Mouse (Mus musculus): ENCODE measurements around the gene Fam198b. TPM values are rescaled to one million over a fixed set of nuclear protein-coding genes. Genes with fewer than 3 reads are reported as not detected.
"Not testable (repeated sequence)": the region's sequence is repeated elsewhere in the genome, so short reads cannot be mapped to it uniquely, and the experiment has no call there.

Fam198b gene
- total RNA-seq, 2 experiments from 2014 or later: 6.5 to 8.9 TPM

DNA sequence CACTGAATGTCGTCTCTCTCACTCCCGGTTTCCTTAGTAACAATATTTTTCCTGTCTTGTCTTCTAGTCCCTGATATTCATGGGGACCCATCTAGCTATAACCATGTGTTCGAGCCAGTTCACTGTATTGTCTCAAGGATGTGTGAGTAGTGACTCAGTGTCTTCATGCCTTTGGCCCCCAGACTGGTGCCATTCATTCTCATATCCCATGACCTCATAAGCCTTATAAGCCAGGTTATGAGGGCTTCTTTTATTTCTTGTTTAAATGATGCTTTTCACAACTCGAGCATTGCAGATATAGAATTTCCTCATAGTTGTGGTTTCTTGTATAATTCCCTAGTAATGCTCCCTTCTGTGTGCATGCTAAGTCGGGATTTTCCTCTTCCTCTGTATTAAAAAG lies 31.9 kb downstream of the Fam198b start:
- DNase-seq (ENCODE audit: low spot score in 2 of 2): no peak

DNA sequence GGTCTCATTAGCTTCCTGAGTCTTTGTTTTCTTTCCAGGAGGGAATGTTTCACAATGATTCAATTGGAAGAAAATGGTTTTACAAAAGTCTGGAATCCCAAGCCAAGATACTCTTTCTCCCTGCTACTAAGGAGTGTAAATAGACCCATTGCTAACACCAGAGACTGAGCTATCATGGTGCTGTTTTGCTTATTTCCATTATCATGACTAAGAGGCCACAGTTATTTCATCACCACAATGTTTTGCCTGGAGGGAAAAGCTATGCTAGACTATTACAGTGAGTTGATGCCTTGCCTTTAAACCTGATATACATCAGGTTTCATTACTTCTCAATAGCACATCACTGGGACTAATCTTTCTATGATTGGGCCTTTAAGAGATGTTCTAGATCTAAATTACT lies 34.4 kb downstream of the Fam198b start:
- DNase-seq (ENCODE audit: low spot score in 2 of 2): no peak

DNA sequence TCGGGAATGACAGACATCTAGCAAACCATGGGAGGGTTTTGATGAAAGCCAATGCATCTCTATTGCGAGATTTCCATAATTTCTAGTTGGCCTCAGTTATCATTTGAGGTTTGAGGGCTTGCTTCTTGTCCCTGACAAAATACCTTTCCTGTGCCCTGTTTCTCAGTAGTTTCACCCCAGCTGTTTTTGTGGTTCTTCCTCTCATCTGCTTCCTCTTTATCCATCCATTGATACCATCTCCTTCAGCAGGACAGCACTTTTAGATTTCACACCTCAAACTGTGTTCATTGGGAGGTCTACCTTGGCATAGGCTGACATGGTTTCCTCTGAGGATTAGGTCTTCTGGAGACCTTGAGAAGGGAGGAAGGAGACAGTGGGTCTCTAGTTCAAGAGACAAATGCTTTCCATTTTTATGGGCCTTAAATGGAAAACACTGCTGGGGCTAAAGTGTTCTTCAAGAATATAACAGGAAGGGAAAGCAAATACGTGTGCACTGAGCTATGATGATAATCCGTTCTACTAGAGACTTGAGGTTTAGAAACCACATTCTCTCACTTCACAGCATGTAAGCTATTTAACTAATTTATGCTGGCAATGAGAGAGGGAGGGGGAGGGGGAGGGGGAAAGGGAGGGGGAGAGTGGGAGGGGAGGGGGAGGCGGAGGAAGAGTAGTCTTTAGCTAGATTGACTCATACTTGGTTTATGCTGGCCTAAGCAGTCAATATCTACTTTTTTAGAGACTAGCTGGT lies 41.8 kb downstream of the Fam198b start:
- no peak for DNase-seq (ENCODE audit: low spot score in 2 of 2)

DNA sequence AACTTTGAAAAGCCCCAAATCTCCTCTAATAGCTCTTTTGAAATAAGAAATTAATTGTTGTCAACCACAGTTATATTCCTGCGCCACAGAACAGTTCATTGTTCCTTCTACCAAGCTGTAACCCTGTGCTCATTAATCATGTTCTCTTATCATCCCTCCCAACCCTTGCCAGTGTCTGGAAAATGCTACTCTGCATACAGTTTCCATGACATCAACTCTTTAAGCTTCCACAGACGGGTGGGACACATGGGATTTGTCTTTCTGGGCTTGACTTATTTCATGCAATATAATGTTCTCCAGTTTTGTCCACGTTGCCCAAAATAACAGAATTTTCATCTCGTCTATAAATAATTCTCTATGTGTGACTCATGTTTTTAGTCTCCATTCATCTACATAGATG lies 42.7 kb downstream of the Fam198b start:
- no peak for DNase-seq (ENCODE audit: low spot score in 2 of 2)

DNA sequence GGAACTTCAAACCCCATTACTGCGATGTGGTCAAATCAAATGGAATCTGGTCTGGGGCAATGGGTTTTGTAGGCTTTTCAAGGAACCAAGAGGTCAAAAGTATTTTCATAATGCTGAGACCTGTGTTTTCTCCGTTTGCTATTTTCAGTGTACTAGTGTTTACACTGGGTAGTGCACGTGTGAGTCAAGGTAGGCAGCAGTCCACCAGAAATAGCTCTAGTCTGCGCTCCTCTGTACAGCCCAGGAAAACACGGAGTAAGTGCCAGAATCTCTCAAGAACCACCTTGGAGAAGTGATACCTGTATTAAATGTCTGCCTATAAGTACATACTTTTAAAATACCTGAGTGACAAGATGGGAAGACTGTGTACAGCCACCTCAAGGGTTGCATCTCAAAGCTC lies 44.1 kb downstream of the Fam198b start:
- DNase-seq (ENCODE audit: low spot score in 2 of 2): no peak

DNA sequence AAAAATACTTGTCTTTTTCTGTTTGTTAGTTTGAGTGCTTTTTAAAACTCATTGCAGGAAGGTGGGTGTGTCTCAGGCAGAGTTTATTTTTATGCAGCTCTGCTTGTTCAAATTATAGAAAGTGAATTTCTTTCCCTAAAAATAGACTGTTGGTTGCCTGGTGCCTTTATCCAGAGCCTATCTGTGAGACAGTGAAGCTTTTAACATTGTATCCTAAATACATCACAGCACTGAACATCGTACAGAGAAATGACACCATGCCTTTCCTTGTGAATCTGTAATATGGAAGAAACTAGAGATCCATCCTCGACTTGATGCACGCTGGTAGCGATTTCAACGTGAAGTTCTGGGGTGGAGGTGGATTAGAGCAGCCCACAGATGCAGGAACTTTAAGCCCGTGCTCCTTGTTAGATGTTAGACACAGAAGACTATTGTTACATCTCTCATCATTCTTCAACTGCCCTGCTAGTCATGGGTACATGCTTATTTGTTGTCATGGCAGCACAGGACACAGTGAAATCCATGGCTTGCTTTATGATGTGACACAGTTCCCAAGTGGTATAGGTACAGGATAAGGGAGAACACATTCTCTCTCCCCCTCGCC lies 45.9 kb downstream of the Fam198b start:
- DNase-seq (ENCODE audit: low spot score in 2 of 2): peak; percentile 14 to 15

DNA sequence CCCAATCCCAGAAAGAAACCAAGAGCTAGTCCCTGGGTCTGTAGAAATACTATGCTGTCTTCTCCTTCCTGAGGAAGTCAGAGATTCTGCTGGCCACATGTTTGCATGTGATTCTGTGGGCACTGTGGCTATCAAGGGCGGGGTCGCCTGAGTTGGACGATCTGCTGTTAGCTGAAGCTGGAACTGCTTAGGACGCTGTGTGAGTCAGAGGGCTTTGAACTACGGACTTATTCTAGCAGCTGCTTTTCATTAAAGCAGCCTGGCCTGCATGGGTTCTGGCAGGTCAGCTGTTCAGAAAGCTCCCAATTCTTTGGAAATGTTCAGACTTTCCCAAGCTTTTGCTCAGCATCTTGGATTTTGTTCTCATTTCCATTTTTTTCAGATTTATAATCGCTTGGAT lies 51.9 kb downstream of the Fam198b start:
- no peak for DNase-seq (ENCODE audit: low spot score in 2 of 2)

DNA sequence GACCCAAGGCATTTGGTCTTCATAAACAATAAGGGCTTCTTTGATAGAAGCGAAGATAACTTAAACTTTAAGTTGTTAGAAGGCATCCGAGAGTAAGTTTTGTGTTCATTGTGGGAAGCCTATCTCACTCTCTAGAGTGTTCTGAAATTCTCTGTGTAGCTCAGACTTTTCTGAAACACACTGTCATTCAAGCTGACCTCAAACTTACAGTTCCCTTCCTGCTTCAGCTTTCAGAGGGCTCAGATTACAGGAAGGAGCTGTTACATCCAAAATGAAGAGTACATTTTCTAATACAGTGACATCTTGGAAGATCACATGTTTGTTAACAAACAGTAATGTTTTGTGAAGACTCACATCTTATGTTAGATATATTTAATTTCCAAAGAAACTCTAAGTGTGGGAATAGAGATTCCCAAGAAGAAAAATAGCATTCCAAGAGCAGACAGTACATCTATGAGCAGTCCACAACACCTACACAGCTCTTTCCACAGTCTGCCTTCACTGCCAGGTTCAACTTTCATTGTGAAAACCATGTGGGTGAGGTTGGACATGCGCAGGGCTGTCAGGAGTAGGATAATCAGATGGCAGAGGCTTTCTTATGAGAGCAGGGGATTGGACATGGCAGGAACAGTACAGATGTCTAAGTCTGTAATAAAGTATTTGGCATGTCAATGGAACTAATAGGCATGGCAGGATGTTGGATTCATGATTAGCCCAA lies 52.6 kb downstream of the Fam198b start:
- DNase-seq (ENCODE audit: low spot score in 2 of 2): no peak

DNA sequence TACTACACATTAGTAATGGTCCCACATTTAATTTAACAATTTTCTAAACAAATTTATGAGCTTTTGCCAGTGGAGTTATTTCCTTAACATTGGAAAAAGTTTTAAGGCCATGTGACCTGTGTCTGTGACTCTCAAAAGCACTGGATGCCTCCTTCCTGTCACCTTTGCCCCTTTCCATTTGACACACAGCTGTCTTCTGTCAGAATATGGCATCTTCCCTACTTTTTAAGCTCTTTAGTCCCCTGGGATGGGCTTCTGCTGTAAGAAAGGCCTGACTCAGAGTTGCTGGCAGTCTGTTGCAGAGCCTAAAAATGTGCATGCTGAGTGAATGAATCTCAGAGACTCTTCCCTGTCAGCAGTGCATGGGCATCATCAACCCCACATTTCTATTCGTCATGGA lies 63.4 kb downstream of the Fam198b start:
- no peak for DNase-seq (ENCODE audit: low spot score in 2 of 2)

DNA sequence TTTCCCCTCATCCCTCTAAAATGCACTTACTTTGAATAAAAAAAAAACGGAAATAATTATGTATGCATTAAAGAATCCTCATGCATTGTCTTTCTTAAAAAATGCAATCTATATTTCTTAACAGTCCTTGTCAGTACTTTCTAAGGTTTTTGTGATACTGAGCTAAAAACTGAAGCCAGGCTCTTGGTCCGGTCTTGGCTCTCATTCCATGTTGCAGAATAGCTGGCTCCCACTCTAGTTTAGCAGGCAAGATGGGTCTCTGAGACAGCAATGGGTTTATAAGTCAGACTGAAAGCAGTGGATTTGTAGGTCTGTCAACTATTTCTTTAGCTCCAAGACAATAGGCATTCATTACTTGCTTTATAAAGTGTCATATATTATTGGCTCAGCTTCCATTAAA lies 63.8 kb downstream of the Fam198b start:
- DNase-seq (ENCODE audit: low spot score in 2 of 2): no peak

DNA sequence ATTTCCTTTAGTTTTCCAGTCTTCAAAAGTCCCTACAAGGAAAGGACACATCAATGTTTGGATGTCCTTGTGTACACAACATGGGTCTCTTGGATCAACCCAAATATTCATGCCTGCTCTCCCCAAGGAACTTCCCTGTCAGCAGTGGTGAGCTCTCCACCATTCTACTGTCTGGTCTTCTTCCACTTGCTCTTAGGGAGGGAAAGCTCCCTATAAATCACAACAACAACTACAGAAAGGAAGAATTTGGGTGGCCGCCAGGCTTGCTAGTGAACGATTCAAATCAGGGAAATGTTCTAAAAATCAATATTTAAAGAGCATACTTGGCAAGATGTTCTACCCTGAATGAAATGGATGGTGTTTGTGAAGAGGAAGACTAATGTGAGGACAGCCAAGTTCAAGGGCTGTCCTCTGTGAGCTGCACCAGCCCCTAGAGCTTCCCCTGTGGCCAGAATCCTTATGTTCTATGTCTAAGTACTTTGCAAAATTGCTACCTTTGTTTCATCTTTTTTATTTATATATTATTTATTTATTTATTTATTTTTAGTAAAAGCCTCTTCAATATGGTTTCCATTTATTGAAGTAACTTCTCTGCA lies 68.9 kb downstream of the Fam198b start:
- DNase-seq (ENCODE audit: low spot score in 2 of 2): no peak

DNA sequence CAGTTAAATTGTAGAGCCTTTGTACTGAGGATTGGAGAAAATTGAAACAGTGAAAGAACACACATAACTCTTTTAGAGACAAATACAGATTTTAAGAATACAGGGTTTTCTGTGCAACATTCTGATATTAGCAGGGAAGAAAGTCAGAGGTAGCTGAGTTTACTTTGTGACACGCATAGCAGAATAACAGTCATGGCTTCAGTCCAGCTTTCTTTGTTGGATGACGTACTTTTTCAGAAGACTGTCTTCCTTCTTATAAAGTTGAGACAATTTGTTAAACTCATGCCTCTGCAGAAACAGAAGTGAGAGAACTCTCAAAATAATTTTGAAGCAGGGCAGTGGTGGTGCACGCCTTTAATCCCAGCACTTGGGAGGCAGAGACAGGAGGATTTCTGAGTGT lies 70.9 kb downstream of the Fam198b start:
- DNase-seq (ENCODE audit: low spot score in 2 of 2): no peak

DNA sequence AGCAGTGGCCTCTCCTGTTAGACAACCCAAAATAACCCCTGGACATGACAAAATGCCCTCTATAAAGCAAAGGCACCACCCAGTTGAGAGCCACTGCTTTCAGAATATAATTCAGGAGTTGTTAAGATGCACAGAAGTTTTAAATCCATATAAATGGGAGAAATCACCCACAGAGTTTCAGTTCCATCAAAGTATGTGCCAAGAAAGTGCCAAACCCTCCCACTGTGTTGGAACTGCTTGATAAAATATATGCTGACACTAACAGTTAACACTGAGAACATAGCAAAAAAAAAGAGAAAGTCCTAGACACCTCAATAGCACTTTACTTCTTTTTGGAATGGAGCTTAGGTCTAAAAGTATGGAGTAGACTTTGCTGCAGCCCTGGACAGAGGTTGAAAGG lies 72.5 kb downstream of the Fam198b start:
- no peak for DNase-seq (ENCODE audit: low spot score in 2 of 2)

DNA sequence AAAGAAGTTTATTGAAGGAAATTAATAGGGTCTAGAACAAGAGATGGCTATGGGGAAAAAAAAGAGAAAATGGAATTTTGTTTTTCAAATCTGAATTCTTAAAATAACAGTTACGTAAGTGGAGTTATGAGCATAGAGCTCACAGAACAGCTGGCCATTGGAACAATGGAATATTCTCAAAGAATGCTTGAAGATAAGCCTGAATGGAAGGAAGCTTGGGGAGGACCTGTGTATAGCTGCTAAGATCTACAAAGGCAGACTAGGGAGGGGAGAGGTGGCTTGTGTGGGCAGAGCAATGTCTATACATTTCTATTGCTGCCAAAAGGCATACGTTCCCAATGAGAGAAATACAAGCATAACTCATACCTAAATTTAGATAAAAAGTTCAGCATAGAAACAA lies 73.4 kb downstream of the Fam198b start:
- DNase-seq (ENCODE audit: low spot score in 2 of 2): no peak

DNA sequence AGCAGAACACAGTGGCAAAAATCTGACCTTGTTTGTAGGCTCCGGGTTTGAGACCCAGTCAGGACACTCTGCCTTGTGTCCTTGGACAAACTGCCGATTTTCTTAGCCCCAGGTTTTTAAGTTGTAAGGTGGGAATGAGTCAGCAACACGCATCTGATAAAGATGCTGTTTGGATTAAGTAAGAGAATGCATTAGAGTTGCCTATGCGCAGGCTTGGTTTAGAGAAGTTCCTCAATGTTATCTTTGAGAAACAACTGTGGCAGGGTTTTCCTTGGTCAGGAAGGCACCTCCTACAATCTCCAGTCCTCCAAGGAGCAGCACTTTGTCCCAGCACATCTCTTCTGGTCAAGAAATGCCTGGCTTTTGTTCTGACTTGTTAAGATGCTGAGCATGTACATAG lies 82.4 kb downstream of the Fam198b start:
- DNase-seq (ENCODE audit: low spot score in 2 of 2): no peak

DNA sequence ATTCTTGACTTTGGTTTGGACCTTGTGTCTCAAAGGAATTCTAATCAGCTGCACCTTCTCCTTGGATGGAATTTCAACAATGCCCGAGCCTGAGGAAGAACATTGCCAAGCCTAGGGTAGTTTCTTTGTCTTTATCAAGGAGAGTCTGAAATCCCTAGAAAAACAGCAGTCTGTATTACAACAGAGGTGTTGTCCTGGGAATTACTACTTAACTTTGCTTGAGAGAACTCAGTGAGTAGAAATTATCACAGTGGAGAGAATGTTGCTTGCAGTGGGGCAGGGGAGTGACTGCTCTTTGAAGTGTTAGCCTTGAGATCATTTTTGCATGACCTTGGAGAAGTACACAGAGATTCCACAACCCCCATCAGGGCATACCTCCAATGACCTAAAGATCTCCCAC lies 83.0 kb downstream of the Fam198b start:
- no peak for DNase-seq (ENCODE audit: low spot score in 2 of 2)

DNA sequence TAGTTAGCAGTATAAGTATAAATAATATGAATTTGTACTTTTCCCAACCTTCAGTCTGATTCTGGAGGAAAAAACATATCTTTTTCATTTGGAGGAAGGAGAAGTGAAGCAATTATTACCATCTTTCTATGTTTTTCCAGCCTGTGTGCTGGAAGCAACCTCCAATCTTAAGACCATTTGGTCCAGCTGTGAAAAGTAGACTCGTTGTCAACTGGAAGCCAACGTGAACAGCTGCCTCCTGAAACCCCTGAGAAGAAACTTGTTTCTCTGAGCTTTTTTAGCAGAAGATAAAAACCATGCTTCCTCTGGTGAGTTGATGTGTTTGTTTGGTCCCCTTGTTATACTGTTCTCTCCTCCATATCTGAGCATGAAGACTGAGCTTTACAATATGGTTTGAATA lies 84.1 kb downstream of the Fam198b start:
- DNase-seq (ENCODE audit: low spot score in 2 of 2): no peak

DNA sequence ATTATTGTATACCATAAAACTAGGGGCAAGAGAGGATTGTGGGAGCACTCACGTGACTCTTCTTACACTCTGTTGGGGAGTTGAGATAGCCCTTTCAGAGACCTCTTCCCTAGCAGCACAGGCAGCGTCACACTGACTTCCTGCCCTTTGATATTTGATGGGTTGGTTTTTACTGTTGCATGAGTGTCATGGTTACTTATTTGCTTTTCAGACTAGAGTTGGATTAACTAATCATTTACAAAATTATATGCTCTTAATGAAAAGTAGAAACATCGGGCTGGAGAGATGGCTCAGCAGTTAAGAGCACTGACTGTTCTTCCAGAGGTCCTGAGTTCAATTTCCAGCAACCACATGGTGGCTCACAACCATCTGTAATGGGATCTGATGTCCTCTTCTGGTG lies 85.2 kb downstream of the Fam198b start:
- not testable (repeated sequence) for DNase-seq (ENCODE audit: low spot score in 2 of 2)

DNA sequence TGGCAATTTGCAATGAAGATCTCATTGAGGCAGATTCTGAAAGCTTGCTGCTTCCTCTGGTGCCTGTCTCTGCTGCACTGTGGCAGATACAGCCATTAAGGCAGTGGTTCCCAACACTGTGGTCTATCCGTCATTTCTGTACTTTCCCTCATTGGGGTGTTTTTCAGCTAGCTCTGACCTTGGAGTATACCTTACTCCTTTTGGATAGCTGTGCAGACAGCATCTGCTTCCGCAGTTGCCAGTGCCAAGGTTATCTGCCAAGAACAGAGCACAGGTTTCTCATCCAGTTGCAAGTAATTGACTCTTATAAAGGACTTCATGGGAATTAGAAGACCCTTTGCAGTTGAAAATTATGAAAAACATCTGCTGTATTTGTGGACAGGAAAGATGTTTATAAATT lies 85.7 kb downstream of the Fam198b start:
- no peak for DNase-seq (ENCODE audit: low spot score in 2 of 2)

DNA sequence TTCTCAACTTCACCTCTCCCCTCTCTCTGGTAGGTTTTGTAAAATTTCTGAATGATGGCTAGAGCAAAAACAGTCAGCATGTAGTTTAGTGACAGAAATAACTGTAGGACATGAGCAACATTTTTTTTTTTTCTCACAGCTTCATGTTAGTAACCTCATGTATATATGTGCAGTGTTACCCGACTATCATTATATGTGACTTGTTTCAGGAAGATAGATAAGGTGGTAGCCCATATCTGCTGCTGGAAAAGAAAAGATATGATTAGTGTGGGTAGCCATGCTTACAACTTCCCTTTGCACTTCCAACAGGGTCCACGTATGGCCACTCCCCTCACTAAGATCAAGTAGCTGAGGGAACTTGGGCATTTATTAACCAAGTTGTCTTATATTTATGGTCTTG lies 86.2 kb downstream of the Fam198b start:
- DNase-seq (ENCODE audit: low spot score in 2 of 2): no peak

DNA sequence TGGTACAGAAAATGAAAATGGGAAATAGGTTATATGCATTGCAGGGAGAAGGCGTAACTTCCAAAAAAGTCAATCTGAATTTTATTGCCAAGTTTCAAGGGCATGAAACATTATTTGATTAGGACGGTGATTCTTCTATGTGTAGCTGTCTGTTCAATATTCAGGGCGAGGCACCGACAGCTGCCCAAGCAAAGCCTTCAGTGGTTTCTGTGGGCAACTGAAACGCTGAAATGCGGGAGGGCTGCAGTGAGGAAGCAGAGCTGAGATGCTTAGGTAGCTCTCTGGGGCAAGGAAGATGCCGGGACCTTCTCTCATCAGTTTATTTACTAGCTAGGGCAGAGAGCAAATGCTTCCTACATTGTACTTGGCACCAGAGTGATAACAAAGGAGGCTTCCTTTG lies 87.2 kb downstream of the Fam198b start:
- no peak for DNase-seq (ENCODE audit: low spot score in 2 of 2)

DNA sequence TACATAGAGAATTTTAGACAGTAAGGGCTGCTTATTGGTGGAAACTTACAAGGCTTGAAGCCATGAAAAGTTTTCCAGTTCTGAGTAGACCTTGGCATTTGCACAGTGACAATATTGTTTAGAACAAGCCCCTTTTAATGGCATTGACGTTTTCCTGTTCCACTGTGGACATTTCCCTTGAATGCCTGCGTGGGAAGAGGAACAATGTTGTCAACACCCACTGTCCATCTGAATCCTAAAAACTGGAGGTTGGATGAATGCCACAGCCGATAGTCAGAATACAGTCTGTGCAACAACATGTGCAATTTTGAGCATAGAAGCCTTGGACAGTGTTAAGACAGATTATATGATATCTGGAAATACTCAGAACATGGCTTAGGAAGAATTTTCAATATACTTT lies 92.5 kb downstream of the Fam198b start:
- DNase-seq (ENCODE audit: low spot score in 2 of 2): peak; percentile 55 to 81
